Mouse (Mus musculus) heart, adult 9 months (tissue): ENCODE results near the gene Nlrp3.

ENCODE experiments used
- DNase-seq, 2 experiments: peaks; one replicate each; pipeline ENCODE4 v3.0.0; 2022; ENCODE audit warnings: low spot score in 2 of 2

Gene Nlrp3

DNA sequence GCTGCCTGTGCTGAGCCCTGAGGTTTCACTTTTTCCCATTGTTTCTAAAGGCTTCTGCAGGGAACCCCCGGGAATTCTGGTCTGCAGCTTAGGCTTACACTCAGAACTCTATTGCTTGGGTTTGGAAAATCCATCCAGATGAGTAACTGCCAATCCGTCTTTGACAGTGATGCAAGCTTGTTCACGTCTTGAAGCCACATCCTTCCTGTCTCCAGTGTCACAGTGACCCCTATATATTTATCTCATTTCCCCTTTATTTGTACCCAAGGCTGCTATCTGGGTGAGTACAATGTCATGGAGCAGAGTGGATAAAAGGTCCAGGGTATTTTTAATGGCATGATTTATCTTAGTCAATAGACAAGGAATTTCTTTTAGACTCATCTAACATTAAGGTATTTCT, at the start of gene Nlrp3:
Nlrp3 (plus strand) TSS at position 245 of the 400 bp plus-strand sequence.
- DNase-seq = peak in 1 of 2 experiments; percentile 48

DNA sequence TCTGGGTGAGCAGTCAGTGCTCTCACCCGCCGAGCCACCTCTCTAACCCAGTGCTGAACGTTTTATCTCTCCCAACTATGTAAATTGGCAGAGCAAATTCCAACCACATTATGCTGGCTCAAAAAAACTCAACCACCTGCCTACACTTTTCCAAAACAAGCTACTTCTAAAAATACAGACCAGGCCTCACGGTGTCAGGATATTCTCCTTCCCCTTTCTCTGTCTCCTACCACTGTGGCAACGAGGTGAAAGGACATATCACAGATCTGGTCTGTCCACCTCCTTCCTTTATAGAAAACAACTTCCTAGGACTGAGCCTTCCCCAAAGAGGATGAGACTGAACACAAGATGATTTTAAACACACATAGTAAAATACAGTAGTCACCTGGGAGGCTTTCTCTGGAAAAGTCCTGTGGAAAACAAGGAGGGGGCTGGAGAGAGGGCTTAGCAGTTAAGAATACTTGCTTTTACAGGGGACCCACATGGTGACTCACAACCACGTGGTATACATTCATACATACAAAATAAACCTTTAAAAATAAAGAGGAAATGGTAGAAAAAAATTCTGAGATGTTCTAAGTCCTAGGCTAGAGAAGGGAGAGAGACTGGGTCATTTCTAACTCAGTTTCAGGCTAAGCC, 44.6 kb upstream of the Nlrp3 start:
- DNase-seq = no peak

DNA sequence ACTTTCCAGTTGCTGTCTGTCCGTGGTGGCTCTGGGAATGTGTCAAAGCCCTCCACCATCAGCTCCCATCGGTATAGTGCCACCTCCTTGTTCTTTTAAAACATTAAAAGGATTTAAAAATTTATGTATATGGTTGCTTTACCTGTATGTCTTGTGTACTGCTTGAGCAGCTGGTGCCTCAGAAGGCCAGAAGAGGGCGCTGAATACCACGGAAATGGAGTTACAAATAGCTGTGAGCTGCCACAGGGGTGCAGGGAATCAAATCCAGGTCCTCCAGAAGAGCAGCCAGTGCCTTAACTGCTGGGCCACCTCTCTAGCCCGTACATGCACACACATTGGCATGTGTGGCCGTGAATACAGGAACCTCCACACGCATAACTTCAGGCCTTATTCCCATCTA, 43.6 kb upstream of the Nlrp3 start:
- DNase-seq = no peak

DNA sequence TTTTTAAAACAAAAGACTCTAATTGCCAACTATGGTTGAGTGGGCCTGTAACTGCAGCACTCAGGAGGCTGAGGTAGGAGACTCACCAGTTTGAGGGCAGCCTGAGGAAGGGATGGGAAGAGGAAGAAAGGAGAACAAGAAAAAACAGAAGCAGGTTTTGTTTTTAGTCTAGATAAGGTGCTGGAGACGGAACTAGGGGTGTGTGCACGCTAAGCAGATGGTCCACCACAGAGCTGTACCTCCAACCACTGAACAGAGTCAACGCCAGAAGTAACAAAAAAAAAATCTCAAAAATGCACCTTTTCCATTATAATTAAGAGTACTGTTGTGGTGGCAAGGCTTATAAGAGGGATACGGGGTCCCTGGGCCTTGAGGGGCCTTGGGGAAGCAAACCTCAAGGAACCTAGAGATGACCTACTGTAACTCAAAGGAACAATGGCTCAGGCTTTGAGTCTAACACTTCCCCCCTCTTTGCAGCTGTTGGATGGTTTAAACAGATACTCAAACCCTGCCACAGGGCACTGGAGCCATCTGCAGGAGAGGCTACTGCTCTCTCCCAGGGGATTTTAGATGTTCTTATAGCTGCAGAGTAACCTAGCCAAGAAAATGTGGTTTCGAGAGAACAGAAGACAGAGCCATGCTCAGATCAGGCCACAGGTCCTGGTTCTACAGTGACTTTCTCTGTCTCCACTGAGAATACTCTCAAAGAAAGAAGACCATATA, 39.2 kb upstream of the Nlrp3 start:
- DNase-seq = no peak

DNA sequence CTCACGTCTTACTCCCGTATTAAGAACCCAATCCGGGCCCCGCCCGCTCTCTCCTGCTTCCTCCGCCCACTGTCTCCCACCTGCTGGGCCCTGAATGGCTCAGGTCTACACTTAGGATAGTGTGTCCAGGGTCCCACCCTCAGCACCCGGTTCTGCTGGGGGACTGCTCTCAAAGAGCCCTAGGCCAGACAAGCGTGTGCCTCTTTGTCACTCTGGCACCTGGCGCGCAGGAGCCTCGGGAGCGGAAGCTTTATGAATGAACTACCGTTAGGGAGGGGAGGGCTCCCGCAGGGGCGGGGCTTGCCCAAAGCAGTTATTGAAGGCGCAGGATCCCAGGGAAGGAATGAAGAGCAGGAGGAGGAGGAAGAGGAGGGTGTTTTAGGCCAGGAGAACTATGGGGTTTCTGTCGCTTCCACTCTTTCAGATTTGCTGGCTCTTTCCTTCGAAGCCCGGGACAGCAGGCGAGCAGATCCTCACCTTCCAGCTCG, 36.0 kb upstream of the Nlrp3 start:
- peak; percentile 36 to 43 for DNase-seq

DNA sequence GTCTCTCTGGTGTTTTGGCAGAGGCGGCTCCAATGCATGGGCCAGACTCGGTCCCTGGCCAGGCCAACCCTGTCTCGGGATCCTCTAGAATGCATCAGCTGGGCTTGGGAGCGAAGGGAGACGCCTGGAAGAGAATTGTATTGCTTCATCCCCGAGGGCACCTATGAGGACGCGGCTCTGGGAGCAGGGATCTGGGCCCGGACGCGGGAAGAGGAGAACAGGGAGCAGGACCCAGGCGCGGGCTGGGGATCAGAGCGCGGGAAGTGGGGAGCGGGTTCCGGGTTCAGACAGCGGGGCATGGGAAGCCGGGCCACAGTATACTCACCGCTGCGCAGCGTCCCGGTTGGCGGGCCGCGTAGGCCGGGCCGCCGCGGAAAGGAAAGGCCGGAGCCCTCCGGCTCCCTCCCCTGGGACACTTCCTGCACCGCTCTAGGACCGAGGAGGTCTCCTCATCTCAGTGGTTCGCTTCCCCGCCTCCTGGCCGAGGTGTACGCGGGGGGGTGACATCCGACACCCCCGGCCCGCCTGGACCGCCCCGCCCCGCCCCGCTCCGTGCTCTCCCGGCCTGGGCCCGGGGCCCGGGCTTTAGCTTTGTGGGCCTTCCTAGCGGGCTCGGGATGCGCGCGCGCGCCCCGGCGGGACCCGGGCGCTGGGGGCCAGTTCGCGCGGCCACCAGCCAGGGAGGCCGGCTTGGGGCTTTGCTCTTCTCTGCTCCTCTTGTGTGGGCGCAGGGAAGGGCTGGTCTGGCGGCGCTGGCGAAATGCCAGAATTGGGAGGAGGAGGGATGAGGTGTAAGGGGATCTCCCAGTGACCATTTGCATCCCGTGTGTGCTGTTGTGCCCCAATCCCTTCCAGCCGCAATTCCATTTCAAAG, 35.3 kb upstream of the Nlrp3 start:
- DNase-seq = peak; percentile 89 to 91

DNA sequence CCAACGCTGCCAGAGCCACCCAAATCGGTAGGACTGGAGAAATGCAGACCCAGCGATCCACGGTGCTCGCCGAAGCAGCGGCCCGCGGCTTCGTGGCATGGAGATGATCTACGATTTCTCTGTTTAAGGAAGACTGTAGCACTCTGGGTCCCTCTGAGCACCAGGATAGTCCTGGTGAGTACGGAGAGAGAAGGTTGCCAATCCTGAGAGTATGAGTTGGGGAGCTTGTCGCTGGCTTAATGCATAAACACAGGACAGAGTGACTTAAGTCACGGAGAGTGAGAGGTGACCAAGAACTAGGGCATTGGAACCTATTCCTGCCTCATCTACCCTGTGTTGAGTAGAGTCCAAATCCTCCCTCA, 34.7 kb upstream of the Nlrp3 start:
- DNase-seq = no peak

DNA sequence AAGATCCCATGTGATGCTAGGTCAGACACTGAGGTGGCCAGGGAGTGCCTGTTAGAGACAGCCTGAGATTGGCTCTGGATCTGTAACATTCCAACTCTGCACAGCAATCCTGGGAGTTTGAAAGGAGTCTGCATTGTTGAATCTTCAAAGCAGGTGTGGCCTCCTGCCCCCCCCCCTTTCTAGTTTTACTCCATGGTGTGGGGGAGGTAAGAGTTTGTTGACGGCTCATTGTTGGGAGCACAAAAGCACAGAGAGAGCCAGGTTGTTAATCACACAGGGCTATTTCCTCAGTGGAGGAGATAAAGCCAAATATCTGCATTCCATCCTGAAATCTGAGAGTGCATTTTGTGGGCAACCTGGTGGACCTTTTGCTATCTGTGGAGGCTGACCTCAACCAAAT, 29.8 kb upstream of the Nlrp3 start:
- DNase-seq = no peak

DNA sequence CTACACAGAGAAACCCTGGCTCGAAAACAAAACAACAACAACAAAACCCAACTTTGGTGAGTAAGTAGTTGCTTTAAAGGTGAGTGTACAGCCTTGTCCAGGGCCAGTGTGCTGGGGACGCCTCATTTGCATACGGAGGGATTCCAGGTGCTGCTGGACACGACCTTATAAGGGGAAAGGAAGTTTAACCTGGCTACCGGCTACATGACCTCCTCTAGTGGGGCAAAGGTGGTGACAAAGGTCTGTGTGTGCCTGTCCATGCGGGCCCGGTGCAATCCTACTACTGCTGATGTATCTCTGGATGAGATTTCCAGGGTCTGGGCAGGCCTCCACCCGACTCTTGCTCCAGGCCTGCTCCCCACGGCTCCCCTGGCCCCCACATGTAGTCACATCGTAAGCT, 28.6 kb upstream of the Nlrp3 start:
- no peak for DNase-seq

DNA sequence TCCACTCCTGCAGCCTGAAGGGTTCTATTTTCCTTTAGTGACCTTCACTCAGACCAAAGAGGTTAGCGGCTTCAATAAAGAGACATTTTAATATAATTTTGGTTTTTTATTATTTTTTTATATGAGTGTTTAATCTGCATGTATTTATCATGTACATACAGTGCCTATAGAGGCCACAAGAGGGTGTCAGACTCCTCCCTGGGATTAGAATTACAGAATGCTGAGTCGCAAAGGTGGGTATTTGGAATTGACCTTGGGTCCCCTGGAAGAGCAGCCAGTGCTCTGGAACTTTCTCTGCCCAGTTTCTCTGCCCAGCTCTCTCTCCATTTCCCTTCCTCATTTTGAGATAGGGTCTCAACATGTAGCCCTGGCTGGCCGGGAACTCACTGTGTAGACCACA, 27.8 kb upstream of the Nlrp3 start:
- DNase-seq = no peak

DNA sequence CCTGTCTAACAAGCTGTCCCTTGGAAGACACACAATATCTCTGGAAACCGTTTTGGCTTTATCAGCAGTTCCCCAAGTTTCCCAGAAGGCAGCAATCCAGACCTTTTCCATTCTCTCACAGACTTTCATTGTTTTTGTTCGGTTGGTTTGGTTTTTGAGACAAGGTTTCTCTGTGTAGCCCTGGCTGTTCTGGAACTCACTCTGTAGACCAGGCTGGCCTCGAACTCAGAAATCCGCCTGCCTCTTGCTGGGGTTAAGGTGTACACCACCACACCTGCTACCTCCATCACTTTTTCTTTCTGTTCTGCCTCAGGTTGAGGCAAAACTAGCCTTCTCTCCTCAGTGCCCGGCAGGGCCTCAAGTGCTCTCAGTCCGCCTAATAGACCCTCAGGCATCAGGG, 27.0 kb upstream of the Nlrp3 start:
- DNase-seq = no peak

DNA sequence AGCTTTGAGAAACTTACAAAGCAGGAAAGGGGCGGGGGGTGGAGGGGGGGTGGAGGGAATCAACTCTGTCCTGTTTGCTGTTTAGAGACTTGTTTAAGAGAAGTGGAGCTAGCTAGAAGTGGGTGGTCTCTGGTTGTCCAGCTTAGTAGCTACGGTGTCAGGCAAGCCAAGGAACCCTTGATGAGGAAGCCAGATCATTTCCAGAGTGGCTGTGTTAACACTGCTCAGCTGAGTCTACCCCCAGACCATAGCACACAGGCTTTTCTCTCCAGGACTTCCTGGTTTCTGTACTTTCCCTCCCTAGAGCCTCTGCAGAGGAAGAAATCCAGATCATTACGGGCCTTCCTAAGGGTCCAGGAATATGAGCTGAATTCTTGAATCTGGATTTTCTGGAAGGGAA, 26.6 kb upstream of the Nlrp3 start:
- DNase-seq = no peak

DNA sequence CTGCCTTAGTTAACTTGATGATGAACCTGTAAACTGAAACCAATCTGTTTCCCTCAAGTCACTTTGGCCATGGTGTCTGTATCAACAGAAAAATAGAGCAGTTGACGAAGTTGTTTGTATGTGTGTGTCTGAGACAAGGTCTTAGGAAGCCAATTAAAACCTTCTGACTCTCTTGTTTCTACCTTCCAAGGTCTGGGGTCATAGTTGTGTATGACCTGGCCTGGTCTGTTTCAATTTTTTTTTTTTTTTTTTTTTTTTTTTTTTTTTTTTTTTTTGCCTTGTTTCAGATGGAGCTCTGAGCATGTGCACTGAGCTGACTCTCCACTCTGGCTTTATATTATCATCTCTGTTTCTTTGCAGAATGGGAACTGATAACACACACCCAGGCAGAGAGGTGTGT, 23.9 kb upstream of the Nlrp3 start:
- no peak for DNase-seq

DNA sequence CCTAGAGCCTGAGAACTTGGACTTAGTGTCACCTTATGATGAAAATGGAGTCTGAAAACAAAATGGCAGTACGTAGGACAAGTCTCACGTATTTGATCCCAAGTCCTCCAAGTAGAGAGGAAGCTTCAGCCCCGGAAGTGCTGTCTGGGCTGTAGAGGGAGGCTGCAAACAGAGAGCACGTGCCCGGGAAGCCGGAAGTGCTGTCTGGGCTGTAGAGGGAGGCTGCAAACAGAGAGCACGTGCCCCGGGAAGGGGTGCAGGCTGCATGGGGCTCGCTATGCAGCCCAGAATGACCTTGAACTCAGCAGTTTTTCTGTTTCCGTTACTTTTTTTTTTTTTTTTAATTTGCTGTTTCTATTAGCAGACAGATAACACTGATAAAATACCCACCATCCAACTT, 23.1 kb upstream of the Nlrp3 start:
- peak; percentile 25 to 27 for DNase-seq

DNA sequence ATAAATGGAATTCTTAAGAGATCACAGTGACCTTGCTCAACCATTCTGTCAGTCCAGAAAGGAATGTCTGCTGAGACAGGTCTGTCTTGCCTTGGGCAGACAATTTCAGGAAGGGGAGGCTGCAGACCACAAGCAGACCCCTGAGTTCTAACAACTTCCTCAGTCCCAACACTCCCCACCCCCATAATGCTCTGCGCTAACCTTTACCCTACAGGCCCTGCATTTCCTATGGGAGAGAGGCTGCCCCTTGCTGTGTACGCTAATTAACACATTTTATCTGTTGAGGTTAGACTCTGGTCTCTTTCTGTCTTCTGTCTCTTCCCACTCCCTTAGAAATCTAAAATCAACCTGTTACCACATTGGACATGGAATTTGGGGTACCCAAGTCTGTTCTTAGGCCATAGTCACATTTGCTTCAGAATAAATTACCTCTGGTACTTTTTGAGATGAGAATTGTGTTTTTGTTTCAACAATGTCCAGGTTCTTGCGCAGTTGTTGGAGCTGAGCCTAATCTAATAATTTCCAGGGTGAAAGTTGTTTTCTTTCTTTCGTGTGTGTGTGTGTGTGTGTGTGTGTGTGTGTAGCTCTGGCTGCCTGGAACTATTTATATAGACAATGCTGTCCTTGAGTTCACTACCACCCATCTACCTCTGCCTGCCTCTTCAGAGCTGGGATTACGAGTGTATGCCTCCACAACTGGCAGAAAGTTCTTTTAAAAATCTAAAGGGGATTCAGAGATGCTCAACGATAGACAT, 21.4 kb upstream of the Nlrp3 start:
- no peak for DNase-seq

DNA sequence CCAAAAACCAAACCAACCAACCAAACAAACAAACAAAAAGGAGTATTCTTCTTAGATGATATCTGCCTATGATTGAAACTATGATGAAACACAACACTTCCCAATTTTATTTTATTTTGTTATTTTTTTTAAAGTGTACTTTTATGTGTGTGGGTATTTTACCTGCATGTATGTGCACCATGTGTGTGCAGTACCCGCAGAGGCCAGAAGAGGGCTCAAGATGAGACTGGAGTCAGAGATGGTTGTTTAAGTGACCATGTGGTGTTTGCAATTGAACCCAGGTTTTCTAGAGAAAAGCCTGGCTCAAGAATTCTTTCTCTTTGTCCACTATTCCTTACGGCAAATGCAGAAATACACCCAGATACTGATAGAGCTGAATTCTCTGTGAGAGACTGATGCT, 17.2 kb upstream of the Nlrp3 start:
- no peak for DNase-seq

DNA sequence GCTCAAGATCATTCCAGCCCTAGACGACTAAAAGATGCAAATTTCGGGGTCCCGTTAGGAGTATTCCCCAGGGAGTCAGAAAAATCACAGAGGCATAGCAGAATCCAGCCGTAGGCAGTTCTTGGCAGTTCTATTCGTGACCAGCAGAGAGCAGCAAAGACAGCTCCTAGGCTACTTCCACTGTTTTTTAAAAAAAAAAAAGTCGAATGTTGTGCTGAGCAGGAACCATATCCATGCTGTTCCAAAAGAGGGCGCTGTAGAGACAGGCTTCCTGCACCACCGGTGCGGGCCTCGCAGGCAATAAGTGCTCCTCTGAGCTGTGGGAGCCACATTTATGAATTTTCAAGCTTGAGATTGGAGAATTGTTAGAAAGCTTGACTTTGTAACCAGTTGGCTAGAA, 16.1 kb upstream of the Nlrp3 start:
- DNase-seq = peak; percentile 57 to 67

DNA sequence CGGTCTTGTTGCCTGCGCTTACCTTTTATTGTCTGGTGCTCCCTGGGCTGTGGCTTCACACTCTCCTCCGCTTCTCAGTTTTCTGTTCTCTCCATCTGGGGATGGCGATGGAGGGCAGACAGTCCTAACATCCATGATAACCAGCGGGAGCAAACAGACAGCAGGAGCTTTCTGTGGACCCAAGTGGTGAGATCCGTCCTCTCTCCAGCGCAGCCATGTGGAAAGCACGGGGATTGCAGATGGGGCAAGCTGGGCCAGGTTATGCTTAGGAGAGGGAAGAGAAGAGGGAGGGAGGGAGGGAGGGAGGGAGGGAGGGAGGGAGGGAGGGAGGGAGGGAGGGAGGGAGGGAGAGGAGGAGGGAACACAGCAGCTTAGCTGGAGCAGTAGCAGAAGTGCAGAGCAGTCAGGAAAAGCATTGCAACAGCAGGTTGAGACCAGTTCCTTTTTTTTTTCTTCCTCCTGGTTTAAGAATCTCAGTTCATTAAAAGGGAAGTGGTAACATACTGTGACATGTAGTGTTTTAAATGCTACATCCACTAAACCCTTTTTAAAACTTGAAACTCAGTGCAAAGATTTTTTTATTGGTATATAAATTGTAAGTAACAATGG, 14.8 kb upstream of the Nlrp3 start, which contains the start of gene Zkscan17:
Zkscan17 (minus strand) TSS at position 280 of the 609 bp plus-strand sequence.
- DNase-seq = no peak

DNA sequence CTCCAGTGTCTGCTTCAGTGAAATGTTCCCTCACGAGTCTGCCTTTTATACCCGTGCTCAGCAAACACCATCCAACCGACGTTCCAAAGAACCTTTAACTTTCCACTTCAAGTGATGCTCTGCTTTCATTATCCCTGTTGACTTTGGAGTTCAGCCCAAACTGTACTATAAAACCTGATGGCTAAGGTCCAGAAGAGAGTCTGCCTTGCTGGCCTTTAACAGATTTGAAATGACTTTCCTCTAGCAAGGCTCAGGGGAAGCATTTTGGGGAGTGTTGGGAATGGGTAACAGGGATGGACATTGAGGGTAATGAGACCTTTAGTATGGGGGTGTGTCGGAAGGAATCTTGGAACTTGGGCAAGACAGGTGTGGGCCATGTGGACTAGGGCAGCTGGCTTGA, 11.1 kb upstream of the Nlrp3 start:
- no peak for DNase-seq

DNA sequence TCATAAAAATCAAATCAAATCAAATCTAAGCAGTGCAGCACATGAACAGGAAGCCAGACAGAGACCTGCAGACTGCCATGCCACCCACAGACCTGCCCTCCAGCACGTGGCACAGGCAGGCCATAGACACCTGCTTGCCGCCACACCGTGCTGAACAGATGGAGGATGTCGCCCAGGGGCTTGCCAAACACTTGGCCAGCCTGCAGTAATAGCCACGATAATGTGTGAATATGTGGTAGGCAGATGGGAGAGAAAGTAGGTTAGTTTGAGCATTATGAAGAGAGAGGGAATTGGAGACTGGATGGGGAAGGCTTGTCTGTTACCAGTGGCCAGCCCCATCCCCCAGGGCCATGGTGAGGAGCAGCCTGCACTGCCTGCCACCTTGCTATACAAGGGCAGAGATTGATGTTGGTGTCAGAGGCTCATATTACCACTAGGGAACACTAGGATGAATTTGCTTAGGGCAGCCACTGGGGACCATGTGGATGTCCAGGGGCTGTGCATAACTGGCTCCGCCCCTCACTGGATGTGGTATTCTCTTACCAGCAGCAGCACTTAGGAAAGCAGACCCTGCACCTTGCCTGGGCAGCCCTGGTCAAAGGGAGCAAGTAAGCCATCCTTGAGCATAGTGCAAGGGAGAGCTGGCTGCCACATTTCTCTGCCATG, 10.4 kb upstream of the Nlrp3 start:
- DNase-seq = no peak

DNA sequence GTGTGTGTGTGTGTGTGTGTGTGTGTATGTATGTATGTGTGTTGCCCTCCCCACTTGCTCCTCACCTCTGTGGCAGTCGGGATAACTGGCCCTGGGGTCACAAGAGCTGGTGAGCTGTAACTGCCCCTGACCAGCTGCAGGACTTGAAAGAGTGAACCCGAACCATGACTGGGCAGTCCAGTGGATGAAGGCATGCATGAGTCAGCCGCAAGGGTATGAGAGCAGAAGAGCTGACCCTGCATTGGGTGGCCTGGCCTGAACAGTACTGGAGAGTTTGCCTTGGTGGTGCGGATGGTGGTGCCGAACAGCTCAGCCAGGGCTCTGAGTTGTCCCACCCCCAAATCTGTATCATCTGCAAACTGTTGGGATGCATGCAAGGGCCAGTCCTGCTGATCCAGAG, 9.8 kb upstream of the Nlrp3 start:
- no peak for DNase-seq
